Mouse (Mus musculus): ENCODE data around the gene Reps1. TPM values are rescaled to one million over a fixed set of nuclear protein-coding genes. Genes with fewer than 3 reads are reported as not detected.

Gene Reps1
- polyA plus RNA-seq, 1 experiment from 2014 or later, result 8.5 TPM

DNA sequence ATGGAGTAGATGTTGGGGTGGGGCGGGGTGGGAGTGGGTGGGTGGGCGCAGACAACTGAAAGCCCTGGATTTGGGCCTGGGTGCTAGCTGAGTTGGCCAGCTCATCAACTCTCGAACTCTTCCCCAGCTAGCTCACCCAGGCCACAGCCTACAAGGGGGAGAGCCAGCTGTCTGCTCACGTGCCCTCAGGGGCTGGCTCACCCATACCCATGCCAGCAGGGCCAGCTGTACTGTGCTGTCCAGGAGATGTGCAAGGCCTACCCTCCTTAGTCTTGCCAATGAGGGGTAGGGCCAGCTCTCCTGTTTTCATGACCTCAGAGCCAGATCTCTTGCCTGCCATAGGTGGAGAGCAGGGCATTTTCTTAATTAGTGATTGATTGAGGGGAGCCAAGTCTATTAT lies 21.3 kb upstream of the Reps1 start:
- Histone ChIP-seq H3K27me3 (replicated peaks) (no peaks in the 10 kb centered on the region), H3K4me3 (no peak overlapping the region), H3K4me1 (no peaks in the 10 kb centered on the region), H3K9ac (no peak overlapping the region), H3K9me3 (no peaks in the 10 kb centered on the region), H3K4me2 (no peak overlapping the region), H3K27ac (replicated peaks) (no peak overlapping the region), H3K36me3 (no peaks in the 10 kb centered on the region)
- WGBS, result 91% methylated on average over 4 of the region's 4 CpGs
- no peak for ATAC-seq (ENCODE audit: extremely low read depth, insufficient number of reproducible peaks, low FRiP score, low TSS enrichment)

DNA sequence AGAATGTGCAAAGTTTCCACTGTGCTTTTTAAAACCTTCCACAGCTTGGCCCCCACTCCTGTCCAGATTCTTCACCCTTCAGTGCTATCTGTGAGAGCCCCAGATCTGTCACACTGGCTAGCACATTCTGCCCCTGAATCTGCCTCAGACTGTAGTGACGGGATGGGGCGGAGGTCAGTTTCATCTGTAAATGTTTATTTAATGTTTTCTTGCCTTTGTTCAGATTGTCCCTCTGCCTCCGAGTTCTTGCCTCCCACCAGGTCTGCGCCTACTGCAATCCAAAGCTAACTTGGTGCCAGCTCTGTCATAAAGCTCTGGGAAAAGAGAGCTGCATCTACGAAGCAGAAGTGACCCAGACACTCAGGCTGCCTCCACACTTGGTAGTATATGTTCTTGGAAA lies 18.8 kb upstream of the Reps1 start:
- Histone ChIP-seq H3K9ac (no peak overlapping the region), H3K4me2 (no peak overlapping the region), H3K4me1 (no peaks in the 10 kb centered on the region), H3K27me3 (replicated peaks) (no peaks in the 10 kb centered on the region), H3K9me3 (no peaks in the 10 kb centered on the region), H3K27ac (replicated peaks) (no peak overlapping the region), H3K36me3 (no peaks in the 10 kb centered on the region), H3K4me3 (no peak overlapping the region)
- 48% methylated on average over 5 of the region's 5 CpGs for WGBS
- ATAC-seq (ENCODE audit: extremely low read depth, insufficient number of reproducible peaks, low FRiP score, low TSS enrichment), result no peak

DNA sequence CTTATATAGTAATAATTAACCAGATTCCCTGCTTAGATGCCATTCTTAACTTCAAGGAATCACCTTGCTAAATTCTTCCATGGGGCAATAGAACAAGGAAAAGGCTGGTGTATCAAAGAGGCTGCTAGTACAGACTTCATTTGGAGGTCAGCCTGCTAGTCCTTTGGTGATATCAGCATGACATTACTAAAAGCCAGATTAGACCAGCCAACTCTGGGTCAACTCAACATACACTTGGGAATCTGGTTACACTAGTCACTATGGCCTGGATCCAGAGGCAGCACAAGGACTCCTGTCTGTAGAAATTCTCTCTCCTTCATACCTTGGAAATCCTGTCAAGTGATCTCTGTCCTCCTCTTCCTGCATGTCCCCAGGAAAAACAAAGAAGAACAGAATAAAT lies 9.3 kb upstream of the Reps1 start:
- ATAC-seq (ENCODE audit: extremely low read depth, insufficient number of reproducible peaks, low FRiP score, low TSS enrichment), result no peak
- Histone ChIP-seq H3K9ac (no peak overlapping the region), H3K9me3 (no peaks in the 10 kb centered on the region), H3K36me3 (no peaks in the 10 kb centered on the region), H3K27me3 (replicated peaks) (no peaks in the 10 kb centered on the region), H3K4me2 (no peak overlapping the region), H3K27ac (replicated peaks) (no peak overlapping the region), H3K4me1 (peaks cover 10% of the 10 kb centered on the region), H3K4me3 (no peak overlapping the region)

DNA sequence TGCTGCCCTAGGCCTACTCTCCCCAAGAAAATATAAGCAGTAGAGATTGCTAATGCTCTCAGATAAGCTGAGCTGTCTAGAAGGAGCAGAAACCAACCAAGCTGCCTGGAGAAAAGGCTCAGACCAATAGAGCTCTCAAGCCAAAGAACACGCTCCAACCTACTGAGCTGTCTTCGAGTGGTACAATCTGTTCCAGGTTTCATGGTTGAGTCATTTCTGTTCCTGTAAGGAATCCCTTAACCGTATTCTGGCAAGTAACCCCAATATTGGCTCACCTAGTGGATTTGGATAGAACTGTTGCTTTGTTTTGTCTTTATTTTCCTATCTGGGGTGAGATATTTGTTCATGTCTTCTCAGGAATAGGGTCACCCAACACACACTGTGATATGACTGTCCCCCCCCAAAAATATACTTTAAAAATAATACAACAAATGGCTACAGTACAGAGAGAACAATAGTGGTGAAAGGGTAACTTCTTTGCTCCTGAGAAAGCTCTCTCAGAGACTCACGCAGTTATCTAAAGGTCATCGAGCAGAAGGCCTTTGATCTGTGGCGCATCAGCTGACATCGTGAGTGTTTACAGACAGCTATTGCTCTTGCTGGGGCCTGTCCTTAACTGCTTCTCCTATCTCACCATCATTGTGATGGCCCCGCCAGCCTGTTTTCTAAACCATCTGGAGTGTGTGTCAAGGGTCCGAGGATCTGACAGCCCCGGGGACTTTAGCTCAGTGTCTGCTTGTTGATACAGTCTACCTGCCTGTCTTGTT lies 8.1 kb upstream of the Reps1 start:
- no peaks in the 10 kb centered on the region for H3K36me3 ChIP-seq
- no peak overlapping the region for H3K4me2 ChIP-seq
- no peak overlapping the region for H3K9ac ChIP-seq
- no peak for ATAC-seq (ENCODE audit: extremely low read depth, insufficient number of reproducible peaks, low FRiP score, low TSS enrichment)
- H3K4me1 ChIP-seq, result peaks cover 12% of the 10 kb centered on the region
- no peak overlapping the region for H3K27ac ChIP-seq (replicated peaks)
- 52% methylated on average over 10 of the region's 10 CpGs for WGBS
- no peaks in the 10 kb centered on the region for H3K27me3 ChIP-seq (replicated peaks)
- no peak overlapping the region for H3K4me3 ChIP-seq
- no peaks in the 10 kb centered on the region for H3K9me3 ChIP-seq

DNA sequence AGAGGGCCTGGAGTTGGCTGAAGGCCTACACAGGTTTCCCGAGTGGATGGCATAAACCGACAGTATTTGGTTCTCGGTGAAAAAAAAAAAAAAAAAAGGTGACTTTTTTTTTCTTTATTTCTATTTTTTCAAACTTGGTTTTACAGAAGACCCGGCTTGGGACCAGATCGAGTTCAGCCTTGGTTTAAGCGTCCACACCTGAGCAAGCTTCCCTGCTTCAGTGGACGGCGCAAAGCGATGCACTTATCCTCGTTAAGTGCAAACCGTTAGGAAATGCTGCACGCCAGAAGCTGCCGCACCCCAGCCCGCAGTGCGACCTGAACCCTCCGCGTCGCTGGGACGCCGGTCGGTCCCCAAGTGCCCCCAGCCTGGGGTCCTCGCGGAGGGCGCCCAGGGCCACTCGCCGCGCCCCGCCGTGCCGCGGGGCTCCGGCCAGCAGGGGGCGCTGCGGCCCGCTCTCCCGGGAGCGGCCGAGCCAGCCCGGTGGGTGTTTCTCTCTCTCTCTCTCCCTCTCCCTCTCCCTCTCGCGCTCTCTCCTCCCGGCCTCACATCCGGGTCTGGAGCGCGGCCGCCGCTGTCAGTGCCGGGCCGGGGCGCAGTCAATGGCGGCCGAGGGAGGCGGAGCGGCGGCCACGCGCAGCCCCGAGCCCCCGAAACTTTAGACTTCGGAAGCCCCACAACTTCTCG lies 509 bp upstream of the Reps1 start:
- peak; percentile 92 for ATAC-seq (ENCODE audit: extremely low read depth, insufficient number of reproducible peaks, low FRiP score, low TSS enrichment)
- peak overlapping the region; percentile 98 for H3K4me3 ChIP-seq
- no peaks in the 10 kb centered on the region for H3K9me3 ChIP-seq
- peak overlapping the region; percentile 85 for H3K4me2 ChIP-seq
- 3% methylated on average over 59 of the region's 61 CpGs for WGBS
- peak overlapping the region; percentile 92 for H3K27ac ChIP-seq (replicated peaks)
- peaks cover 48% of the 10 kb centered on the region for H3K4me1 ChIP-seq
- H3K27me3 ChIP-seq (replicated peaks), result no peaks in the 10 kb centered on the region
- no peaks in the 10 kb centered on the region for H3K36me3 ChIP-seq
- H3K9ac ChIP-seq, result peak overlapping the region; percentile 99

DNA sequence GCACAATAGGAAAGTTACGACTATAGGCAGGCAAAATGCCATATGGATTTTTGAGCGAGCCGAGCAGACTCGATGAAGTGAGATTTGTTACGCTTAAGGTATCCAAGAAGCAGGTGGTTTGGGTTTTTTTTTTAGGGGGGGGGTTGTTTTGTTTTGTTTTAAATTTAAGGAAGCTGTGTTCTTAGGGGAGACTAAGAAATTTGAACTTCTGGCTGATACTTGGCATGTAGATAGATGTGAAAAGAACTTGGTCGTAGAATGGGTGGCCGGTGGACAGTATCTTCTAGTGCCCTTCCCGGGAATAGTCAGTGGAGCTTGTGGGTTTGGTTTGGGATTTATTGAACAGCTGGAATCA lies 707 bp downstream of the Reps1 start:
- Histone ChIP-seq H3K4me2 (peak overlapping the region; percentile 85), H3K4me1 (peaks cover 51% of the 10 kb centered on the region), H3K4me3 (peak overlapping the region; percentile 98), H3K36me3 (no peaks in the 10 kb centered on the region), H3K27me3 (replicated peaks) (no peaks in the 10 kb centered on the region), H3K9me3 (no peaks in the 10 kb centered on the region), H3K27ac (replicated peaks) (peak overlapping the region; percentile 92), H3K9ac (peak overlapping the region; percentile 99)
- no peak for ATAC-seq (ENCODE audit: extremely low read depth, insufficient number of reproducible peaks, low FRiP score, low TSS enrichment)
- under 1% methylated on average over 8 of the region's 8 CpGs for WGBS

DNA sequence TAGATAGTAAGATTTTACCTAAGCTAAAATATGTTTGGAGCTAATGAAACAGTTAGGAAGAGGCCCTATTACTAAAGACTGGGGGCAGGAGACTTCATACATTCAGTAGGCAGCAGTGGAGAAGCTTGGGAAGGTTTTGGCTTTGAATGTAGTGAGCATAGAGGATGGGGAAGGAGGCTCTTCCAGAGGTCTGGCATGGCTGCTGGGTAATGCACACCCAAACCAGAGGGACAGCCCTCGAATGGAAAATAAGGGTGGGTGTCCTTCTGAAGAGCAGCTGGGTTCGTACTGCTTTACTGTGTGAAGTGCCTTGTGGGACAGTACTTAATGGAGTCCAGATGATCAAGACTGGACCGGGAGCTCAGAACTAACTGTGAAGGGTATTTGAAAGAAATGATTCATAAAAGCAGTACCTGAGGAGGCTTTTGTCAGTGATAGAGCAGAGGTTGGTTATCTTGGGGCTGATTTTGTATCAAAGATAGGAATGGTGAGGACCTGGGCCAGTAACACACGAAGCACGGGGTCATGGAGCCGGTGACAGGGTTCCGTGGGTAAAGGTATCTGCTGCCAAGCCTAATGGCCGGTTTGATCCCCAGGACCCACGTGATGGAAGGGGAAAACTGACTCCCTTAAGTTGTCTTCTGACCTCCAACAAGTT lies 3.1 kb downstream of the Reps1 start:
- no peak for ATAC-seq (ENCODE audit: extremely low read depth, insufficient number of reproducible peaks, low FRiP score, low TSS enrichment)
- 0 out of 2 replicates have a peak overlapping the region, but pooled peaks have one; percentile 12 for H3K4me2 ChIP-seq
- H3K27me3 ChIP-seq (replicated peaks), result no peaks in the 10 kb centered on the region
- no peaks in the 10 kb centered on the region for H3K36me3 ChIP-seq
- no peak overlapping the region for H3K4me3 ChIP-seq
- H3K9ac ChIP-seq, result 0 out of 2 replicates have a peak overlapping the region, but pooled peaks have one; percentile 10
- no peak overlapping the region for H3K27ac ChIP-seq (replicated peaks)
- H3K4me1 ChIP-seq, result peaks cover 48% of the 10 kb centered on the region
- H3K9me3 ChIP-seq, result no peaks in the 10 kb centered on the region
- 85% methylated on average over 9 of the region's 9 CpGs for WGBS

DNA sequence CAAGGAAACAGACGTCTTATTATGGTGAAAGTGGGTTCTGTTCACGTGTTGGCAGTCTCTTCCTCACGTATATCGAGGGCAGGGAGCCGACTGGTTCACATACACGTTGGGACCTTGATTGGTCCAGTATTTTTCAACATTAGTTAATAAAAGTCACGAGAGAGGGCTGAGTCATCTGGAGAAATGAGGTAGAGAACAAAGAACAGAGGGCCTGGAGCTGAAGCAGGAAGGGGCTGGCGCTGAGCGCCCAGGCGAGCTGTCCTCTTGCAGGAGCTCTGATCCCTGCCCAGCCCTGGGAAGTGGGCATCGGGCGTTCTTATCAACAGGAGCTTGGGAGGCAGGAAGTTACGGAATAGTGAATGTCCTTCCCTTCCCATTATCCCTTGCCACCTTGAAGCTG lies 4.1 kb downstream of the Reps1 start:
- H3K9ac ChIP-seq, result no peak overlapping the region
- no peak overlapping the region for H3K4me3 ChIP-seq
- H3K27me3 ChIP-seq (replicated peaks), result no peaks in the 10 kb centered on the region
- H3K4me1 ChIP-seq, result peaks cover 48% of the 10 kb centered on the region
- no peak overlapping the region for H3K27ac ChIP-seq (replicated peaks)
- no peak for ATAC-seq (ENCODE audit: extremely low read depth, insufficient number of reproducible peaks, low FRiP score, low TSS enrichment)
- 77% methylated on average over 13 of the region's 13 CpGs for WGBS
- no peaks in the 10 kb centered on the region for H3K36me3 ChIP-seq
- H3K4me2 ChIP-seq, result no peak overlapping the region
- H3K9me3 ChIP-seq, result no peaks in the 10 kb centered on the region

DNA sequence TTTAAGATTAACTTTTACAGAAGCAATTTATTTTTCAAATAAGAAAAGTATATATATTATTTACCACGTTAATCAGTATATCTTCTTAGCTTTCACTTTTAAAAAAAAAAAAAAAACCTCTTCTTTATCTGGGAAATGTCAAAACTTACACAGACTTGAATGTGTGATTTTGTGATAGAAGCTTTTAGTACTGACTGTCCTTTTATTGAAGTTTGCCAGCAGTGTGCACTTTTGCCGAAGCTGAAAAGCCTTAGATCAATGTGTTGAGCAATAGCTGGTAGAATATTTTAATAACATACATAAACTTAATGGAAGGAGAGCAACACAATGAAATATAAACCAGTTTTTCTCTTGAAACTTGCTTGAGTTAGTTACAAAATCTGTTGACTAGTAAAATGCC lies 5.1 kb downstream of the Reps1 start:
- ATAC-seq (ENCODE audit: extremely low read depth, insufficient number of reproducible peaks, low FRiP score, low TSS enrichment), result no peak
- H3K4me2 ChIP-seq, result no peak overlapping the region
- no peaks in the 10 kb centered on the region for H3K36me3 ChIP-seq
- peaks cover 52% of the 10 kb centered on the region for H3K4me1 ChIP-seq
- no peaks in the 10 kb centered on the region for H3K27me3 ChIP-seq (replicated peaks)
- H3K4me3 ChIP-seq, result no peak overlapping the region
- 88% methylated on average over 2 of the region's 2 CpGs for WGBS
- no peak overlapping the region for H3K27ac ChIP-seq (replicated peaks)
- no peaks in the 10 kb centered on the region for H3K9me3 ChIP-seq
- H3K9ac ChIP-seq, result no peak overlapping the region

DNA sequence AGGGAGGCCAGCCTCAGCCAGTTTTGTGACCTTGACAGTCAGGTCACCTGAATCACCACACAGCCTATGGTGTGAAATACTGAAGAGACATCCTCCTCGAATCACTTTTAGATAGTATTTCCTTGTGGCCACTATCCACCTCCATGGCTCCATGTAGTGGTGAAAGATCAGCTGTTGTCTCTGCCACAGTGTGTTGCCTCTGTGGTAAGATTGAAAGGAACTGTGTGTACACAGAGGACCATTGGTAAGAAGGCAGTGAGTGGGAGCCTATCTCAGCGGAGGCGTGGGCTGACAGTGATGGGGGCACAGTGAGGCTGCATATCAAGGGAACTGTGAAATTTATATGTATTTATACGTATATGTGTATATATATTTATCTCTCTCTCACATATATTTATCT lies 5.9 kb downstream of the Reps1 start:
- no peaks in the 10 kb centered on the region for H3K27me3 ChIP-seq (replicated peaks)
- no peaks in the 10 kb centered on the region for H3K36me3 ChIP-seq
- H3K4me3 ChIP-seq, result no peak overlapping the region
- no peak overlapping the region for H3K9ac ChIP-seq
- WGBS, result 71% methylated on average over 4 of the region's 4 CpGs
- H3K4me2 ChIP-seq, result no peak overlapping the region
- H3K9me3 ChIP-seq, result no peaks in the 10 kb centered on the region
- peaks cover 59% of the 10 kb centered on the region for H3K4me1 ChIP-seq
- H3K27ac ChIP-seq (replicated peaks), result peak overlapping the region; percentile 15; the same call in 1 of the 2 replicates
- no peak for ATAC-seq (ENCODE audit: extremely low read depth, insufficient number of reproducible peaks, low FRiP score, low TSS enrichment)

DNA sequence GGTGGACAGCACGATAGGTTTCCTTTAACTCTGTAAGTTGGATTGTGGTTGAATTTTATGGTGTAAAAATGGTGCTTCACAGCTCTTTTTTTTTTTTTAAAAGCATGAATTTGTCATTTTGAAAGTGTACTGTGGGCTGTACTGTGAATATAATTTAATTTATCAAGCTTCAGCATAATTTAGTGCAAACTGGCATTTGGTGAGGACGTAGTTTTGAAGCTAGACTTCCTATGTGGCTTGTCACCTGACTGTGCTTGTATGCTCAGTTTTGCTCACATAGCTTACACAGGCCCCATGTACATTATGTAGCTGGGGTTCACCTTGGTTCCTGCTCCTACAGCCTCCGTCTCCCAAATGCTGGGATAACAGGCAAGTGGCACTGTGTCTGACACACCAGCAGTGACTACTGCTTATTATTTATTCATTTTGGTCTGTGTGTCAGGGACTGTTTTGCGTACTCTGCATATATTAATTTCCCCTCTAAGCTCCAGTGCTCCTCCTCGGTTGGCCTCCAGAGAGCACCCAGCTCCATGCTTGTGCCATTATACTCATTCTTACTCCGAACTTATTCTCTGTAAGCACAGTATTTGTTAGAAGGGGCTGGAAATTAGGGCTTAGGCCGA lies 9.1 kb downstream of the Reps1 start:
- no peak overlapping the region for H3K4me3 ChIP-seq
- H3K27me3 ChIP-seq (replicated peaks), result no peaks in the 10 kb centered on the region
- no peak for ATAC-seq (ENCODE audit: extremely low read depth, insufficient number of reproducible peaks, low FRiP score, low TSS enrichment)
- H3K9ac ChIP-seq, result no peak overlapping the region
- no peak overlapping the region for H3K4me2 ChIP-seq
- no peaks in the 10 kb centered on the region for H3K9me3 ChIP-seq
- no peak overlapping the region for H3K27ac ChIP-seq (replicated peaks)
- 86% methylated on average over 7 of the region's 7 CpGs for WGBS
- peaks cover 57% of the 10 kb centered on the region for H3K4me1 ChIP-seq
- H3K36me3 ChIP-seq, result no peaks in the 10 kb centered on the region

Data from heart, embryonic 13.5 days (tissue).